Mouse (Mus musculus) megakaryocyte, adult 5-6 weeks (primary cell): ENCODE data around the gene Umad1. TPM values are rescaled to one million over a fixed set of nuclear protein-coding genes. Genes with fewer than 3 reads are reported as not detected.

ENCODE experiments used
- ATAC-seq: 2 replicates; pipeline ENCODE4 v1.8.0; 2016; ENCODE audit warnings: mild to moderate bottlenecking, inconsistent platforms; ENCODE audit not compliant: poor library complexity, severe bottlenecking
- total RNA-seq, 2 experiments: library from RNA; stranded (forward) in 1 of 2; stranded (reverse) in 1 of 2; fragments of 153-499, 151-499 nt in 1 of 2; fragments of 221-1000, 200-1000 nt in 1 of 2; gene quantifications; 2 replicates each; pipeline versions ENCODE4 v1.2.3 to v1.2.4; 2015 to 2017

Umad1 gene
- total RNA-seq, 2 experiments from 2014 or later: 14.1 to 28.5 TPM

DNA sequence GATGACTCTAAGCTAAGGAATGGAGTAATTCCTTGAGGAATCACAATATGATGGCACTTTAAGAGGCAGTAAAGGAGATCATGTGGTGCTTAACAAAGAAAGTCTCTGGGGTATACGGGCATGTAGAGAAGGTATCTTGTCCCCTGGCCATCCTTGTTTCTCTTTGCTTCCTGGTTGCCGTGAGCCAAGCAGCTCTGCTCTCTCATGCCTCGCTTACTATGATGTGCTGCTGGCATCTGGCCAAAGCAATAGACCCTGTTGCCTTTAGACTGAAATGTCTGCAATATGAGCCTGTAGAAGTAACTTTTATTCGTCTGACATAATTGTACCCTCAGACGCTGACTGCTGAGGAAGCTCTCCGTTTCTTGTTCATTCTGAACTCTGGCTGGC, 238.8 kb downstream of the Umad1 start:
- no peak for ATAC-seq

DNA sequence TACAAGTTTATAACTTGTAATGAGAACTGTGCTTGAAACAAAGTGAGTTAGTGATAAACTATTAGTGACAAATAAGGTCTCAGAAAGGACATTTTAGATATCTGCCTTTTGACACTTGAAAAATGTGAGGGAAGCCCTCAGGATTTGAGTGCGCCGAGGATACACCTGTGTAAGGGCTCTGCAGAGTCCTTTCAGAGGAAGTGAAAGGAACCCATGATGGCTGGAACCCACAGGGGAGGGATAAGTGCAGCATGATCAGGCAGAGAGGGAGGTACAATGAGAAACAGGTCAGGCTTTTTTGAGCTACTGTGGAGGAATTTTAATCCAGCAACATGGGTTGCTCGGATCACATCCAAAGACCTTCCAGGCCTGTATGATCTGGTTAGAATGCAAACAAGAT, 239.9 kb downstream of the Umad1 start:
- no peak for ATAC-seq

DNA sequence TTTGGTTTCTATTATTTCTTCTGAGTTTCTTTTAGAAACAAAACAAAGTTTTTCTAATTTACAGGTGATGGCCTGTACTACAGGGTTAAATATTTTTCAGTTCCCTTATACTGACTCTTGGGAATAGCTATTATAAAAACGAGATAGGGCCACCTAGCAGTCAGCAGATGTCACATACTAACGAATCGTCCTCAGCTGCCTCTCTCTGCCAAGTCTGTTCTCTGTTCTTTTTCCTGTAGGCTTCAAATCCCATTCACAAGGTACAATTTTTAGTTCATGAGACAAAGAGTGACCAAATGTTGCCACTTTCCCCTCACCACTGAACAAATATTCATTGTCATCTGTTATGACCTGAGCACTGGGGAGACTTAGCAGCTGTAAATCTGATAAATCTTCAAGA, 244.9 kb downstream of the Umad1 start:
- ATAC-seq: no peak

GRCm38 (mm10) chr6:8504521-8505228, 245.6 kb downstream of the Umad1 start:
- peak; percentile 38 for ATAC-seq

DNA sequence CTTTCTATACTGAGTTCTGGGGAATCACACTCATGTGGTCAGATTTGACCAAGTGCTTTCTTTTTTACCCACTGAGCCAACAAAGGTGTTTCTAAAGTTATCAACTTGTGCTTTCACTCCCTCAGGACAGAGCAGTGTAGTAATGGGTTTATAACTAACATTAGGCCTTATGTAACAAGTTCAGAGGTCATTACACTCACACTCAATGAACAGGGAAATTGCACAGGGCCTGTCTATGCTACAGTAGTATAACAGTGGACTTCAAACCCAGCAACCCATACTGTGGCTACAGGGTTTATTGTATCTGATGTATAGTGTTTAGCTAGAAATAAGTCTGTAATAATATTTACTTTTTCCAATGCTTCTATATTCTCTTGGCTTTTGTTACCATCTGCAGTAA, 247.5 kb downstream of the Umad1 start:
- no peak for ATAC-seq

Other genes with a start within 250 kb of the Umad1 start
- gene Col28a1, start 66.7 kb upstream of the Umad1 start, total RNA-seq (2015): 0.02 TPM in 1 of 2 replicates, not detected in the other
- not detected in 2 replicates for gene Col28a1, start 66.7 kb upstream of the Umad1 start, total RNA-seq (2017)
- 11.2 and 13.2 TPM in 2 replicates for gene Mios, start 50.1 kb upstream of the Umad1 start, total RNA-seq (2015)
- gene Mios, start 50.1 kb upstream of the Umad1 start, total RNA-seq (2017): 12.6 and 14.6 TPM in 2 replicates
- 91.2 and 100 TPM in 2 replicates for gene Rpa3, start 115 bp upstream of the Umad1 start, total RNA-seq (2015)
- gene Rpa3, start 115 bp upstream of the Umad1 start, total RNA-seq (2017): 64.0 and 76.1 TPM in 2 replicates
- 3.2 and 5.0 TPM in 2 replicates for gene Gm45062, start 162 bp downstream of the Umad1 start, total RNA-seq (2015)
- 8.0 and 9.8 TPM in 2 replicates for gene Gm45062, start 162 bp downstream of the Umad1 start, total RNA-seq (2017)